Mouse (Mus musculus) bone marrow, adult 2 months (tissue): ENCODE data around the gene Kcnk15.

Experiments used
- CTCF ChIP-seq: fragments of 200-500 bp; IDR thresholded peaks from 2 replicates; pipeline ENCODE4 v1.5.1; 2011; ENCODE audit warnings: low read length, control low read depth; ENCODE audit not compliant: control insufficient read depth, insufficient read depth
- POLR2A ChIP-seq: fragments of 200-500 bp; IDR thresholded peaks from 2 replicates; pipeline ENCODE4 v1.6.1; 2011; ENCODE audit warnings: low read depth, mild to moderate bottlenecking, control low read depth, low read length, borderline replicate concordance; ENCODE audit not compliant: control insufficient read depth

GRCm38 (mm10) chr2:163882859-163883652 is 29.6 kb downstream of the Kcnk15 start:
- TF ChIP-seq POLR2A (no peak), CTCF (no peak)
